Mouse (Mus musculus) hindbrain, embryonic 12.5 days (tissue): Measurements from ENCODE around the gene Capn8. TPM values are rescaled to one million over a fixed set of nuclear protein-coding genes. Genes with fewer than 3 reads are reported as not detected.
"Not testable (repeated sequence)": the region's sequence is repeated elsewhere in the genome, so short reads cannot be mapped to it uniquely, and the experiment has no call there.

ENCODE experiments used
- ATAC-seq: fragments of 200-750 bp; cut with Nextera tagmentation; 2 replicates; pipeline ENCODE4 v1.8.0; 2017; ENCODE audit warnings: moderate TSS enrichment; ENCODE audit not compliant: low FRiP score
- H3K27ac ChIP-seq: fragments of 300-500 bp; sonication (generic); 2 replicates; pipeline ENCODE4 v1.5.1; 2016; ENCODE audit warnings: mild to moderate bottlenecking
- H3K27me3 ChIP-seq: fragments of 300-500 bp; sonication (generic); 2 replicates; pipeline ENCODE4 v1.6.1; 2016; ENCODE audit warnings: mild to moderate bottlenecking
- H3K36me3 ChIP-seq: fragments of 300-500 bp; sonication (generic); 2 replicates; pipeline ENCODE4 v1.6.1; 2016; ENCODE audit warnings: mild to moderate bottlenecking
- H3K4me1 ChIP-seq: fragments of 300-500 bp; sonication (generic); 2 replicates; pipeline ENCODE4 v1.6.1; 2016
- H3K4me2 ChIP-seq: fragments of 300-500 bp; sonication (generic); replicated peaks from 2 replicates; pipeline ENCODE4 v1.6.1; 2016; ENCODE audit warnings: mild to moderate bottlenecking
- H3K4me3 ChIP-seq: fragments of 300-500 bp; sonication (generic); 2 replicates; pipeline ENCODE4 v1.5.1; 2016; ENCODE audit warnings: mild to moderate bottlenecking
- H3K9ac ChIP-seq: fragments of 300-500 bp; sonication (generic); 2 replicates; pipeline ENCODE4 v1.6.1; 2016; ENCODE audit warnings: mild to moderate bottlenecking, moderate library complexity
- H3K9me3 ChIP-seq: fragments of 300-500 bp; sonication (generic); replicated peaks from 2 replicates; pipeline ENCODE4 v1.6.1; 2016; ENCODE audit warnings: mild to moderate bottlenecking
- WGBS: fragments of 180-500 bp; shearing (Covaris S2); methylation state at CpG from one replicate; pipeline ENCODE4 v1.1.7; 2016; 5-methylcytosine and 5-hydroxymethylcytosine counted together
- polyA plus RNA-seq: library from polyadenylated mRNA; unstranded; fragments of >200 nt; fragmentation: Nextera tagmentation; extraction: Ambion mirVana; gene quantifications from 2 replicates; pipeline ENCODE4 v1.2.1, GENCODE M21; 2016

Capn8 gene
- polyA plus RNA-seq, 1 experiment from 2014 or later: not detected

DNA sequence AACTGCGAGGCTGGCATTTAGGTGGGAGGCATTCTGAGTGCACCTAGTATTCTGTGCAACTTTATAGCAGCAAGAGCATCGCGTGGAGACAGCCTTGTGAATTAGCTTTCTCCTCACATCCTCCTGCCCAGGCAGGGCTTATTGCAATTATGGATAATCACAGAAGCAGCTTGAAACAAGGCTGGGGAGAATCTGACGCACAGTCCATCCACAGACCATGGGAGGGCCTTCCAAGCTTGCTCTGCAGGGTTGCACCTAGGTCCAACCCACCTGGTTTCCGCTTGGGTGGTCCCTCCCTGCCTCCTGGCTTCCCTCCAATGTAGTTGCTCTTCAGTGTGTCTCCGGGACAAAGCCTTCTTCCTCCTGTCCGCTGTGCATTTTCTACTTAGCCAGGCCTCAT is 74.2 kb downstream of the Capn8 start:
- H3K4me2 ChIP-seq: no peak overlapping the region
- no peaks in the 10 kb centered on the region for H3K36me3 ChIP-seq
- H3K9me3 ChIP-seq: no peaks in the 10 kb centered on the region
- 56% methylated on average over 7 of the region's 7 CpGs for WGBS
- peaks cover 18% of the 10 kb centered on the region for H3K4me1 ChIP-seq
- H3K4me3 ChIP-seq: no peak overlapping the region
- no peak overlapping the region for H3K9ac ChIP-seq
- no peak for ATAC-seq
- H3K27ac ChIP-seq: no peak overlapping the region
- no peaks in the 10 kb centered on the region for H3K27me3 ChIP-seq

DNA sequence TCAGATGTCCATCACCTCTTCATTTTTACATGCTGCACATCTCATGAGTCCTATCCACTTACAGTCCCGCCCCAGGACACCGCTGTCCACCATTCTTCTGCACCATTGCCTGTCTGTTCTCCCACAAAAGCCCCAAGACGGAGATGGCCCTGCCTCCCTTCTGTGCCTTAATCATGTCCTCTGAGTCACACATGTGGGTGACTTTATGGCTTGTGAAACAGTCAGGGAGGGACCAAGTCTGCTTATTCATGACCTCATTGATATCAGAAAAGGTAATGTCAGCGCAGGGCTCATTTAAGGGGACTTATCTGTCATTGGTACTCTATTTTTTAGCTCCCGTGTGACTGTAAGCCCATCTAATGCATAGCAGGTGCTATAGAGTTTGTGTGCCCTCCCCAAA is 74.6 kb downstream of the Capn8 start:
- Histone ChIP-seq H3K9ac (no peak overlapping the region), H3K9me3 (no peaks in the 10 kb centered on the region), H3K4me1 (peaks cover 18% of the 10 kb centered on the region), H3K27ac (no peak overlapping the region), H3K4me2 (no peak overlapping the region), H3K36me3 (no peaks in the 10 kb centered on the region), H3K27me3 (no peaks in the 10 kb centered on the region), H3K4me3 (no peak overlapping the region)
- WGBS: 84% methylated on average over 5 of the region's 5 CpGs
- no peak for ATAC-seq

DNA sequence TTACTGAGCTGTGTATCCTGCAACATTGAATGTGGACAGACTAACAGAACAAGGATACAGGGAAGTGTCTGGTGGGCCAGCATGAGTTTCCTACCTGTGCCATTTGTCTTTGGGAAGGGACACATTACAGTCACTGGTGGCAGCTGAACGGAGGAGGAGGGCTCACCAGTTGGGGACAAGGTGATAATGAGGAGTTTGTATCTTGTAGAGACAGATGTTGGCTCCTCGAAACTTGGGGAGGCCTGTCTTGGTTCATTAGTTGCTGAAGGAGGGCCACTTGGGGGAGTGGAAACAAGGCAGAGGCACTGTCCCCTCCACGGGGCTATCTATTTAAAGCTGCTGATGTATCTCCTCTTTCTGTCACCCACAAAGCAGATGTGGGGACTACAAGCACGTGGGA is 75.3 kb downstream of the Capn8 start:
- no peak overlapping the region for H3K27ac ChIP-seq
- no peak for ATAC-seq
- WGBS: 68% methylated on average over 4 of the region's 4 CpGs

DNA sequence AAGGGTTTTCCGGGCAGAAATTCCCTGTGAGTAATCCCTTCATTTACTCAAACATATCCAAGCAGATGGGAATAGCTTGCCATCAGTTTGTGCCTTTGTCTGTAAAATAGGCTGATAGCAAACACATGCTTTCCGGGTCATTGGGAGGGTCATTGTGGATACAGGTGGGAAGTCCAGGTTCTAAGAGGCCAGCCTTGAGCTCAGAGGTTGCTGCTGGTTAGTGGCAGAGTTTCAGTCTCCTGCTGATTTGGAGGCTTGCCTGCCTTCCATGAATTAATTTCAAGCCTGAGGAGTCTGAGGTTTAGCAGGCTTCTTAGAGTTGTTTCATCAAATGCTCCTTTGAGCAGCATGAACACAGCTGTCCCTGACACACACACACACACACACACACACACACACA is 78.0 kb downstream of the Capn8 start:
- no peak for ATAC-seq
- Histone ChIP-seq H3K4me1 (peaks cover 32% of the 10 kb centered on the region), H3K27ac (no peak overlapping the region)

More for the DNA sequence above, 75.3 kb downstream of the Capn8 start:
- Histone ChIP-seq H3K9ac (no peak overlapping the region), H3K27me3 (no peaks in the 10 kb centered on the region), H3K36me3 (no peaks in the 10 kb centered on the region), H3K4me3 (no peak overlapping the region), H3K4me2 (no peak overlapping the region), H3K4me1 (peaks cover 21% of the 10 kb centered on the region), H3K9me3 (no peaks in the 10 kb centered on the region)

DNA sequence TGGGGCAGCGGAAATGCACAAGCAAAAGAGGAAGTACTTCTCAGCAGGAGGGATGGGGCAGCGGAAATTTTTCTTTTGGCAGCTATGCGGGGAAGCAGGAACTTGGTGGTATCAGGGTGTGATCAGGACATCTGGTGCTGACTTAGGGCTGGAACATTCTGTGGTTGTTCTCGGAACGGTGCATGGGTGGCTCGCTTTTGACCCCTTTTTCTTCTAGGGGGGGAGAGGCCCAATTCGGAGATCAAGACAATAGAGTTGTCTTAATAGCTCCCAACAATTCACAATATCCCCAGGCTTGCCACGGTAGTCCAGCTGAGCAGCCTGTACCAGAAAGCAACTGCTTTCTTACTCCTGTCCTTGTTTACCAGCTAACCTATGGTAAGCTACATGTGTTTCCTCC is 79.6 kb downstream of the Capn8 start:
- ATAC-seq, H3K4me2 ChIP-seq, H3K9me3 ChIP-seq, H3K27me3 ChIP-seq, H3K9ac ChIP-seq, H3K4me3 ChIP-seq, H3K36me3 ChIP-seq: not testable (repeated sequence)
- 71% methylated on average over 8 of the region's 8 CpGs for WGBS
- Histone ChIP-seq H3K4me1 (peaks cover 28% of the 10 kb centered on the region), H3K27ac (0 out of 2 replicates have a peak overlapping the region, but pooled peaks have one; percentile 55)

More for the DNA sequence above, 78.0 kb downstream of the Capn8 start:
- H3K4me2 ChIP-seq: no peak overlapping the region
- no peaks in the 10 kb centered on the region for H3K36me3 ChIP-seq
- WGBS: 49% methylated on average over 2 of the region's 2 CpGs
- no peak overlapping the region for H3K9ac ChIP-seq
- no peaks in the 10 kb centered on the region for H3K27me3 ChIP-seq
- H3K4me3 ChIP-seq: no peak overlapping the region
- H3K9me3 ChIP-seq: no peaks in the 10 kb centered on the region

DNA sequence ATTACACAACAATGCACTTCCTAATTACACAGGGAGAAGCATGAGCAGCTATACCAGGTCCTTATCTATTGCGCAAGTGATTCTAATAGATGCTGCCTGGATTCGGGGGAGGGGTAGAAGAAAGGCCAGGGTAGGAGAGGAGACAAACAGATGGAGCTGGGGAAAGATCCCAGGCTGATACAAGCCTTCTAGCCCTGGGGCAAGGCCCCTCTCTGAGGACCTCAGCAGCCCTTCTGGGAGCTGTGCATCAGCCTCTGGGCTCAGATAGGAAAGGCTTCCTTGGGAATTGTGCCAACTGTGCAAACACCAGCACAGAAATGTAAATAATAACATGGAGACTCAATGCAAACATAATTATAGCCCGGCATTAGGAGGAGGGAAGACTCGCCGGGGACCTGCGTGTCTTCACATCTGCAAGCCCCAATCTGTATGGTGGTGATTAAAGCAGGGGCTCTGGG is 80.4 kb downstream of the Capn8 start:
- ATAC-seq: peak; percentile 66
- no peak overlapping the region for H3K9ac ChIP-seq
- no peaks in the 10 kb centered on the region for H3K9me3 ChIP-seq
- peak overlapping the region; percentile 55; the same call in 1 of the 2 replicates for H3K27ac ChIP-seq
- no peak overlapping the region for H3K4me2 ChIP-seq
- no peaks in the 10 kb centered on the region for H3K36me3 ChIP-seq
- no peaks in the 10 kb centered on the region for H3K27me3 ChIP-seq
- H3K4me1 ChIP-seq: peaks cover 28% of the 10 kb centered on the region
- H3K4me3 ChIP-seq: no peak overlapping the region
- WGBS: 56% methylated on average over 6 of the region's 6 CpGs

DNA sequence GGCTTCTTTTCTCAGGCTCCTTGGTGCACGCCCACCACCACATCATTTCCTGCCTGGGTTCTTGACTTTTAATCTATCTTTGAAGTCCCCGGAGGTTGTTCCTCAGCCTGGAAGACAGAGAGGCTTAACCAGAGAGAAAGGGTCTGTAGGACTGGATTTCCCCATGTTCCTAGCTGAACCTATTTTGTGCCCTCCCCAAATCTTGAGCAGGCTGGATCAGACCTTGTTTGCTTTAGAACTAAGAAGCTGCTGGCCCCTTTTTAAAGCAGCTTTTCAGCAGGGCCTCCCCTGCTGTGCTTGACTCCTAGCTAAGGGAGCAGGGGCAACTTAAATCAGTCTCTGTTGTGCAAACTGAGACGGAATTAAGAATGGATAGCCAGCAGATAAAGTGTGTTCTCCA is 82.0 kb downstream of the Capn8 start:
- Histone ChIP-seq H3K4me2 (no peak overlapping the region), H3K4me3 (no peak overlapping the region), H3K27ac (no peak overlapping the region), H3K9me3 (no peaks in the 10 kb centered on the region), H3K36me3 (no peaks in the 10 kb centered on the region), H3K27me3 (no peaks in the 10 kb centered on the region), H3K4me1 (peaks cover 28% of the 10 kb centered on the region), H3K9ac (no peak overlapping the region)
- no peak for ATAC-seq
- WGBS: 50% methylated on average over 3 of the region's 3 CpGs

DNA sequence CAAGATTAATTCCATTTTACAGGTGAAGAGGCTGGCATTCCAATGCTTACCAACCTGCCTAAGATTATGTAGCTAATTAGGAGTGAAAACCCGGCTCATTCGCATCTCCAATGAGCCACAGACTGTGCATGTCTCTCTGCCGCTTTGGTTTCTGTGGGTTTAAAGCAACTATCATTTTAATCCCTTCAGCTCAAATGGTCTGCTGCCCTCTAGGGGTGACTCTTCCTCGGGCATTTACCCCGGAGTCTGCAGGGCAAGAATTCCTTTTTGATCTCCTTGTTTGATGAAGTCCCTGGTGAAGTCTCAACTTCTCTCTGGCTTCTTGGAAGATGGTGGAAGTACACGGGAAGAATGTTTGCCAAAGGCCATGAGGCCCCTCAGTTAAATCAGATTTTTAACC is 93.0 kb downstream of the Capn8 start:
- Histone ChIP-seq H3K4me3 (no peak overlapping the region), H3K36me3 (no peaks in the 10 kb centered on the region), H3K9ac (no peak overlapping the region), H3K27ac (no peak overlapping the region), H3K27me3 (no peaks in the 10 kb centered on the region), H3K9me3 (0 out of 2 replicates have a peak, but pooled peaks cover 3% of the 10 kb centered on the region), H3K4me2 (no peak overlapping the region), H3K4me1 (no peaks in the 10 kb centered on the region)
- no peak for ATAC-seq
- WGBS: 27% methylated on average over 6 of the region's 6 CpGs

DNA sequence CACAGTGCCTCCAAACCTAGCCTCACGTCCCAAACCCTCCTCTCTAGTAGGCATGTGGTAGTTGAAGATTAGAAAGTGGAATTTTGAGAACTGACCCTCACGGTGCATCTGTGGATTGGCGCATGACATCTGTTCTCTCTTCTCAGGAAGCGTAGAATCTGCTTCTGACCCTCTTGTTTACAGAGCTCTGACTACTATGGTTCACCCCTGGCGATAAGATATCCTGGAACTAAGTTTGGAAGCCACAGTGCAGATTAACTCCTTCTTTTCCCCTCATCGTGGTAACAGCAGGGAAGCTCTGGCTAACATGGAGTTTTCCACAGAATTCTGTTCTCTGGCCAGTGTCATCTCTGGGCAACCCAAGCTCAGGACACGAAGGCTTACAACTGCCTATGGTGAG is 95.6 kb downstream of the Capn8 start:
- no peak for ATAC-seq
- 0 out of 2 replicates have a peak, but pooled peaks cover 3% of the 10 kb centered on the region for H3K9me3 ChIP-seq
- no peak overlapping the region for H3K27ac ChIP-seq
- H3K27me3 ChIP-seq: no peaks in the 10 kb centered on the region
- H3K4me1 ChIP-seq: peaks cover 14% of the 10 kb centered on the region
- no peak overlapping the region for H3K9ac ChIP-seq
- H3K4me2 ChIP-seq: no peak overlapping the region
- no peak overlapping the region for H3K4me3 ChIP-seq
- 80% methylated on average over 7 of the region's 7 CpGs for WGBS
- no peaks in the 10 kb centered on the region for H3K36me3 ChIP-seq

DNA sequence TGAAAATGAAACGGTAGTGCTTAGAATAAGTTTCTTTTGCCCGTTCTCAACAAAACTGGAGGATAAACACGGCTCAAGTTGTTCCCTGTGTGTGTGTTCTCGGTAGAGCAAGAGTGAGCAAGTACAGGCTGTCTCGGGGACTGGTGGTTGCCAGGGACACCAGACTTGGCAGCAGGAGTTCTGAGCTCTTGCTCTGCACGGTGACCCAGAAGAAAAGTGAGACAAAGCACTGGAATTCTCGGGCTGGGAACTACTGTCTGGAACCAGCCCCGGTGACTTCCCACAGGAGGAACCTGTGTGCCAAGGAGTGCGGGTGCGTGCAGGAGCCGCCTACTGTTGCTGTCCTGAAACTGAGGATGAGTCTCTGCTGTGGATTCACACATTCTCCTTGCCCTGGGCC is 98.9 kb downstream of the Capn8 start:
- no peak overlapping the region for H3K9ac ChIP-seq
- H3K27me3 ChIP-seq: no peaks in the 10 kb centered on the region
- peaks cover 24% of the 10 kb centered on the region for H3K4me1 ChIP-seq
- ATAC-seq: peak; percentile 63; the same call in 1 of the 2 replicates
- H3K4me2 ChIP-seq: no peak overlapping the region
- H3K4me3 ChIP-seq: no peak overlapping the region
- WGBS: 33% methylated on average over 11 of the region's 11 CpGs
- H3K36me3 ChIP-seq: no peaks in the 10 kb centered on the region
- H3K27ac ChIP-seq: peak overlapping the region; percentile 35; the same call in 1 of the 2 replicates
- H3K9me3 ChIP-seq: no peaks in the 10 kb centered on the region

DNA sequence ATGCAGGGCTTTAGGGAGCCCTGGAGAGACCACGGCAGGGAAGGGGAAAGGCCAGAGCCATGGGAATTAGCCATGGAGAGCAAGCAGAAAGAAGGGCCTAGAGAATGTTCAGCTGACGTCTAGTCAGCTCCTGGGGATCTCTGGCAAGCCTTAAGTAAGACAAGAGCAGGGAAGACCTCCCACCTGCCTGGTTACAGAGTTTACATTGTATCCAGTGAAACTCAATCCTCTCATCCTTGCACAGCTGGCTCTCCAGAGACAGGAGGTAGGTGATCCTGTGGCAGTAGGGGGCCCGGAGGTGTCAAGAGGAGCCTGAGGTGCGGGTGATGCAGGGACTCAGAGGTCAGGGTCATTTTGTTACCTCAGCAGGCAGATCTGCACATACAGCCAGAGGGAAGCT is 100.0 kb downstream of the Capn8 start:
- H3K4me1 ChIP-seq: peaks cover 27% of the 10 kb centered on the region
- H3K27ac ChIP-seq: no peak overlapping the region
- no peak for ATAC-seq
- no peak overlapping the region for H3K9ac ChIP-seq
- no peak overlapping the region for H3K4me3 ChIP-seq
- H3K27me3 ChIP-seq: no peaks in the 10 kb centered on the region
- no peaks in the 10 kb centered on the region for H3K9me3 ChIP-seq
- H3K4me2 ChIP-seq: no peak overlapping the region
- no peaks in the 10 kb centered on the region for H3K36me3 ChIP-seq
- 54% methylated on average over 4 of the region's 4 CpGs for WGBS

DNA sequence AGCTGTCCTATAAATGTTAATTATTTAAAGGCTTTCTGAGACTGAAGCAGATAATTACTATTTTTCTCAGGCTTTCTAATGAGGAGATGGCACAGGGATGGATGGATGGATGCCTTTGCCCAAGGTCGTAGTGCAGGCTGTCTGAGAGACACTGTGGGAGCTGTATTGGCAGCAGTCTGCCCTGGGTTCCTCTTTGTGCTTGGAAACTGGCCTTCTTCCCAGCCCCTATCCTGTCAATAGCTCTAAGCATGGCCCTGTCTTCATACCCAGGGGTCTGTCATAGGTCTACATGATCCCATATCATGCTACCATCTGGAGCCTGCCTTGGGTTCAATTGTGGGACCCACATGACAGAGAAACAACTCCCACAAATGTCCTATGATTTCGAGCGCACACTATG is 102.5 kb downstream of the Capn8 start:
- Histone ChIP-seq H3K27ac (no peak overlapping the region), H3K36me3 (no peaks in the 10 kb centered on the region), H3K4me2 (no peak overlapping the region), H3K9me3 (no peaks in the 10 kb centered on the region), H3K4me3 (no peak overlapping the region), H3K27me3 (no peaks in the 10 kb centered on the region), H3K9ac (no peak overlapping the region), H3K4me1 (peaks cover 43% of the 10 kb centered on the region)
- WGBS: 91% methylated on average over 3 of the region's 3 CpGs
- ATAC-seq: no peak

DNA sequence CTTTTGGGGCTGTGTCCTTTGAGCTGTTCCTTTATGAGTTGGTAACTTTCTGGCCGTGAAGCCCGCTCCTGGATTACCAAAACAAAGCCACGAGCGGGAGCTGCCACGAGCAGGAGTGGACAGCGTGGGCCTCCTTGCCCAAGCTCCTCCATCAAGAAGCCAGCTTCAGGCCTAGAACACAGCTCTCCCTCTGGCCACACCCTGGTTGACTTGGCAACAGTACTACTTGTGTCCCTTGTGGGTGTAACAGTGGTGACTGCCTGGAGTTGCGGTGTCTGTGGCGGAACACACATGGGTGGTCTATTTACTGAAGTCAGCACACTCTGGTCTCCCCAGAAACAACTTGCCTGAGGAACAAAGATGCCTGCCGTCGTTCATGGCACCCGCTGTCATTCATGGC is 104.9 kb downstream of the Capn8 start:
- H3K4me2 ChIP-seq: no peak overlapping the region
- ATAC-seq: peak; percentile 30; the same call in 1 of the 2 replicates
- H3K4me1 ChIP-seq: peaks cover 33% of the 10 kb centered on the region
- no peaks in the 10 kb centered on the region for H3K36me3 ChIP-seq
- no peak overlapping the region for H3K4me3 ChIP-seq
- H3K27me3 ChIP-seq: no peaks in the 10 kb centered on the region
- H3K9me3 ChIP-seq: peaks cover 6% of the 10 kb centered on the region; the same call in 1 of the 2 replicates
- H3K27ac ChIP-seq: no peak overlapping the region
- WGBS: 72% methylated on average over 11 of the region's 11 CpGs
- no peak overlapping the region for H3K9ac ChIP-seq
